Mouse (Mus musculus) heart, postnatal 25 days (tissue): Measurements from ENCODE around the gene Gm3187. TPM values are rescaled to one million over a fixed set of nuclear protein-coding genes. Genes with fewer than 3 reads are reported as not detected.
"Not testable (repeated sequence)": the region's sequence is repeated elsewhere in the genome, so short reads cannot be mapped to it uniquely, and the experiment has no call there.

Source experiments
- DNase-seq: peaks from one replicate; pipeline ENCODE4 v3.0.0; 2022; ENCODE audit warnings: low spot score
- intact Hi-C: fragments of 180-260 bp; cut with DNase I; formaldehyde crosslinking; loops from one replicate; pipeline ENCODE4 v1.15.1; 2025
- total RNA-seq, 2 experiments: library from RNA; stranded (reverse); gene quantifications; 2 replicates each; pipeline ENCODE4 v1.2.3; 2021

Gm3187 gene
- total RNA-seq = not detected

GRCm38 (mm10) chr14:5483907-5484306 lies at the start of gene Gm3187:
TSS of gene Gm3187 (plus strand) at chr14:5484207.
- DNase-seq, intact Hi-C loops: not testable (repeated sequence)

DNA sequence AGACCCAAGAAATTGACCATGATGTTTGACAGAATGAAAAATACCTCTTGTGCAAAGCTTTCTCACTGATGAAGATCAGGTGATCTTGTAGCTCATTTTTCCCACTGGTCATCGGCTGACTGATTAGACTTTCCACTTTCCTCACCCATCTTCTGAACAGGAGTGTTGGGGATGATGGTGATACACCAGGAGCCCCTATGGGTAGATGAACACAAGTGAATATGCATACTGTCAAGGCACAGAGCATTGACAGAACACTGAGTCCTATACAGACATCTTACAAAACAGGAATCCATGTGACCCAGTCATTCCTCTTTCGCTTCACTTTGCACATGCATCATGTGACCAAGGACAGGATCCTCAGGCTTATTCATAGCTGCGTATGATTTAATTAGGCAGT lies 28.6 kb upstream of the Gm3187 start, which contains the start of gene Gm3194:
Gene Gm3194, minus strand, starts transcription at position 101 of the 400 bp plus-strand sequence.
- intact Hi-C loops, DNase-seq: not testable (repeated sequence)

- not testable (repeated sequence) for DNase-seq
Measured at GRCm38 (mm10) chr14:5460469-5460868, 23.5 kb upstream of the Gm3187 start.

GRCm38 (mm10) chr14:5477730-5478129 lies 6.3 kb upstream of the Gm3187 start, which contains the start of gene Gm8246:
TSS of gene Gm8246 (minus strand) at chr14:5477830.
- intact Hi-C loops, DNase-seq: not testable (repeated sequence)

More at GRCm38 (mm10) chr14:5460469-5460868, 23.5 kb upstream of the Gm3187 start:
- intact Hi-C loops = not testable (repeated sequence)

- intact Hi-C loops = not testable (repeated sequence)
Measured at GRCm38 (mm10) chr14:5501374-5501773, 17.4 kb downstream of the Gm3187 start, which contains the start of gene Gm3488. TSS of gene Gm3488 (plus strand) at chr14:5501674.

DNA sequence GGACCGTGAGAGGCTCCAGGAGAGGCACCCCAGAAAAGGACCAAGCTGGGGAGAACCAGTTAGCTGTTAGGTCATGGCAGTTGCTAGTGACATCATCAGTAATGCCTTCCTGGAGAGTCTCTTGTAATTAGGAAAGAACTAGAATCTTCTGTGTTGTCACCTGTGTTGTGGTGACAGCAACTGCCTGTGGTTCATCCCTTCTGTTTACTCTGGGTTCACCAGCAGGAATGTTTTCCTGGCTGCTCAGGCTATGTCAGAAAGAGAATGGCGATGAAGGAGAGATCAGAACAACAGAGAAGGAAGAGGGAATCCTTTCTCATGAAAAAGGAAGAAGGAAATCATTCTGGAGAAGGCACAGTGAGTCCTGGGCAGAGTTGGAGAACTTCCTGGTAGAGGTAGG lies 54.2 kb downstream of the Gm3187 start, which contains the start of gene Gm3532:
Gene Gm3532, plus strand, starts transcription at position 301 of the 400 bp plus-strand sequence.
- intact Hi-C loops, DNase-seq: not testable (repeated sequence)

More at GRCm38 (mm10) chr14:5501374-5501773, 17.4 kb downstream of the Gm3187 start, which contains the start of gene Gm3488:
- not testable (repeated sequence) for DNase-seq

Other genes with a start within 250 kb of the Gm3187 start
- not detected for gene Gm3526, start 223.6 kb upstream of the Gm3187 start, total RNA-seq
- not detected for gene Gm3542, start 149.3 kb upstream of the Gm3187 start, total RNA-seq
- not detected for gene Gm3500, start 95.2 kb upstream of the Gm3187 start, total RNA-seq
- gene Gm3194, start 28.7 kb upstream of the Gm3187 start, total RNA-seq = under 1 TPM; 0.31 to 0.65 TPM
- gene Gm8246, start 6.4 kb upstream of the Gm3187 start, total RNA-seq = not detected
- gene Gm3488, start 17.5 kb downstream of the Gm3187 start, total RNA-seq = under 1 TPM; 0.31 to 0.39 TPM
- gene Gm3532, start 54.3 kb downstream of the Gm3187 start, total RNA-seq = not detected
- gene Gm8265, start 148.8 kb downstream of the Gm3187 start, total RNA-seq = not detected
- gene Gm9603, start 203.2 kb downstream of the Gm3187 start, total RNA-seq = not detected